Comparison of ENCODE assay signal across 27 mouse cellular contexts in genomic region chr15:85809091-85809490, GRCm38 (mm10). TPM values are rescaled to one million over a fixed set of nuclear protein-coding genes. Genes with fewer than 3 reads are reported as not detected.
DNase-seq lines count a peak whose midpoint lies in the region; ATAC-seq lines count a peak whose summit lies in the region.
"Had no signal": no experiment of that assay in that cellular context is flagged by ENCODE, and none has a peak within 500 bp of the region (broad histone marks: within the 10 kb centered on the region; RNA-seq: fewer than 3 reads in every experiment).

No protein-coding gene starts in this region.

- H3K27me3 ChIP-seq in hindbrain, embryonic 14.5 days (ENCODE audit: control insufficient read depth, insufficient read depth, low read length) = no peaks in the 10 kb centered on the region
- H3K27me3 ChIP-seq in hindbrain, embryonic 16.5 days (replicated peaks; ENCODE audit: control insufficient read depth, insufficient read depth, low read length) = no peaks in the 10 kb centered on the region
- H3K27me3 ChIP-seq: heart, embryonic 15.5 days; kidney, embryonic 15.5 days; limb, embryonic 13.5 days; liver, embryonic 12.5 days; lung, embryonic 15.5 days; midbrain, embryonic 13.5 days; neural tube, embryonic 12.5 days; Patski had no signal

- no peak for ATAC-seq in cerebellum, adult (ENCODE audit: insufficient number of reproducible peaks, low FRiP score, low TSS enrichment)
- no peak for ATAC-seq in hindbrain, embryonic 14.5 days (ENCODE audit: low FRiP score)
- no peak for ATAC-seq in hindbrain, embryonic 16.5 days
- ATAC-seq: forebrain, embryonic 16.5 days; hindbrain, postnatal 0 days; intestine, postnatal 0 days; liver, embryonic 12.5 days; midbrain, embryonic 13.5 days; Patski had no signal

- no peaks in the 10 kb centered on the region for H3K9me3 ChIP-seq in hindbrain, embryonic 14.5 days (ENCODE audit: control insufficient read depth, low read length)
- no peaks in the 10 kb centered on the region for H3K9me3 ChIP-seq in hindbrain, embryonic 16.5 days (ENCODE audit: control insufficient read depth, low read length)
- H3K9me3 ChIP-seq: embryonic facial prominence, embryonic 10.5 days; G1E; heart, embryonic 15.5 days; kidney, embryonic 15.5 days; limb, embryonic 13.5 days; liver, embryonic 12.5 days; lung, embryonic 15.5 days; megakaryocyte, embryonic 14.5 days; midbrain, embryonic 13.5 days; neural tube, embryonic 12.5 days had no signal

- 89% methylated on average over 12 of the region's 12 CpGs for WGBS in hindbrain, embryonic 14.5 days
- 90% methylated on average over 12 of the region's 12 CpGs for WGBS in hindbrain, embryonic 16.5 days

- H3K27ac ChIP-seq in hindbrain, embryonic 14.5 days = no peak overlapping the region
- H3K27ac ChIP-seq in hindbrain, embryonic 16.5 days (ENCODE audit: low read depth, low read length) = no peak overlapping the region
- H3K27ac ChIP-seq: embryonic facial prominence, embryonic 10.5 days; hindbrain, postnatal 0 days; kidney, embryonic 15.5 days; limb, embryonic 13.5 days; liver, embryonic 12.5 days; lung, embryonic 15.5 days; midbrain, embryonic 13.5 days; neural tube, embryonic 12.5 days had no signal

- H3K4me2 ChIP-seq in hindbrain, embryonic 14.5 days (replicated peaks) = no peak overlapping the region
- no peak overlapping the region for H3K4me2 ChIP-seq in hindbrain, embryonic 16.5 days (ENCODE audit: low read length)
- H3K4me2 ChIP-seq: kidney, embryonic 15.5 days; limb, embryonic 13.5 days; liver, embryonic 12.5 days; lung, embryonic 15.5 days; midbrain, embryonic 13.5 days; neural tube, embryonic 12.5 days had no signal

- H3K9ac ChIP-seq in hindbrain, embryonic 14.5 days = 0 out of 2 replicates have a peak overlapping the region, but pooled peaks have one; percentile 6
- no peak overlapping the region for H3K9ac ChIP-seq in hindbrain, embryonic 16.5 days (ENCODE audit: low read depth, low read length)
- H3K9ac ChIP-seq: kidney, embryonic 15.5 days; limb, embryonic 13.5 days; liver, embryonic 12.5 days; lung, embryonic 15.5 days; midbrain, embryonic 13.5 days; neural tube, embryonic 12.5 days had no signal

- H3K4me3 ChIP-seq in hindbrain, embryonic 14.5 days (replicated peaks; ENCODE audit: low read length) = no peak overlapping the region
- no peak overlapping the region for H3K4me3 ChIP-seq in hindbrain, embryonic 16.5 days (ENCODE audit: low read length)
- H3K4me3 ChIP-seq: embryonic facial prominence, embryonic 10.5 days; heart, embryonic 15.5 days; kidney, embryonic 15.5 days; limb, embryonic 13.5 days; liver, embryonic 12.5 days; lung, embryonic 15.5 days; megakaryocyte, embryonic 14.5 days; midbrain, embryonic 13.5 days; neural tube, embryonic 12.5 days had no signal

- DNase-seq in cerebellum, adult 11-12 months = peak; percentile 47
- no peak for DNase-seq in hindbrain, embryonic 14.5 days (ENCODE audit: low spot score)
- DNase-seq in thymus, postnatal 10 days (ENCODE audit: low spot score in 2 of 2) = peak; percentile 66 to 76
- DNase-seq in retina, postnatal 1 day = no peak
- DNase-seq in kidney, adult 18-20 months = no peak
- DNase-seq: adrenal gland, adult 2 months; gastrocnemius, postnatal 14 days; heart, adult 11 months; kidney, postnatal 4 days; lung, postnatal 36 days; right cerebral cortex, postnatal 4 days had no signal

- peaks cover 12% of the 10 kb centered on the region; the same call in 1 of the 2 replicates for H3K4me1 ChIP-seq in hindbrain, embryonic 14.5 days (replicated peaks; ENCODE audit: control insufficient read depth, insufficient read depth, low read length)
- H3K4me1 ChIP-seq in hindbrain, embryonic 16.5 days (ENCODE audit: control insufficient read depth, insufficient read depth, low read depth, low read length) = peaks cover 12% of the 10 kb centered on the region

- no peaks in the 10 kb centered on the region for H3K36me3 ChIP-seq in hindbrain, embryonic 14.5 days (replicated peaks; ENCODE audit: control insufficient read depth, insufficient read depth)
- H3K36me3 ChIP-seq in hindbrain, embryonic 16.5 days (ENCODE audit: control insufficient read depth, insufficient read depth, low read length) = no peaks in the 10 kb centered on the region
- H3K36me3 ChIP-seq: embryonic facial prominence, embryonic 10.5 days; heart, embryonic 15.5 days; kidney, embryonic 15.5 days; limb, embryonic 13.5 days; lung, embryonic 15.5 days; midbrain, embryonic 13.5 days; neural tube, embryonic 12.5 days had no signal

RNA-seq across cellular contexts. Expression of gene Cdpf1, which starts 2.4 kb away (rescaled TPM):
- 16.5 and 21.0 TPM in 2 replicates for polyA plus RNA-seq in hindbrain, embryonic 14.5 days (2014; fragmentation: Nextera tagmentation; extraction: Ambion mirVana)
- polyA plus RNA-seq in hindbrain, embryonic 16.5 days (2015; fragmentation: Nextera tagmentation; extraction: Ambion mirVana) = 21.9 and 24.9 TPM in 2 replicates

RNA-seq across cellular contexts. Expression of gene Pkdrej, which starts 12.4 kb away (rescaled TPM):
- polyA plus RNA-seq in hindbrain, embryonic 14.5 days (2014; fragmentation: Nextera tagmentation; extraction: Ambion mirVana) = 0.10 and 0.11 TPM in 2 replicates
- polyA plus RNA-seq in hindbrain, embryonic 16.5 days (2015; fragmentation: Nextera tagmentation; extraction: Ambion mirVana) = 0.05 and 0.08 TPM in 2 replicates
- polyA plus RNA-seq: G1E had no signal

RNA-seq across cellular contexts. Expression of gene Ttc38, which starts 23.0 kb away (rescaled TPM):
- 2.7 and 3.1 TPM in 2 replicates for polyA plus RNA-seq in hindbrain, embryonic 14.5 days (2014; fragmentation: Nextera tagmentation; extraction: Ambion mirVana)
- polyA plus RNA-seq in hindbrain, embryonic 16.5 days (2015; fragmentation: Nextera tagmentation; extraction: Ambion mirVana) = 3.2 and 4.2 TPM in 2 replicates

RNA-seq across cellular contexts. Expression of gene Gtse1, which starts 50.5 kb away (rescaled TPM):
- polyA plus RNA-seq in hindbrain, embryonic 14.5 days (2014; fragmentation: Nextera tagmentation; extraction: Ambion mirVana) = 4.8 and 5.7 TPM in 2 replicates
- polyA plus RNA-seq in hindbrain, embryonic 16.5 days (2015; fragmentation: Nextera tagmentation; extraction: Ambion mirVana) = 6.2 and 8.3 TPM in 2 replicates

Comparison
In these comparisons a context has a peak if more than half of its experiments do, and no peak if none do; other contexts are left out.
1. DNase-seq: peak in cerebellum, adult 11-12 months (single experiment) and thymus, postnatal 10 days (2 of 2); none in hindbrain, embryonic 14.5 days (single experiment), retina, postnatal 1 day (single experiment) and kidney, adult 18-20 months (single experiment).